Mouse (Mus musculus): ENCODE results near the gene Sox21. TPM values are rescaled to one million over a fixed set of nuclear protein-coding genes. Genes with fewer than 3 reads are reported as not detected.

The Sox21 gene
- polyA plus RNA-seq, 1 experiment from 2014 or later = 0.56 TPM

Small RNAs within 50 kb of the gene (microRNA-seq; reads per million reads assigned to microRNA genes)
- gene Mir6241 = not detected

Other genes with a start within 250 kb of the Sox21 start
- 6.1 and 9.3 TPM in 2 replicates for gene Dct, start 184.8 kb downstream of the Sox21 start, polyA plus RNA-seq (2015; fragmentation: Nextera tagmentation; extraction: Ambion mirVana)
- 36.8 and 36.9 TPM in 2 replicates for gene Tgds, start 104.3 kb downstream of the Sox21 start, polyA plus RNA-seq (2015; fragmentation: Nextera tagmentation; extraction: Ambion mirVana)
- 83.3 and 85.3 TPM in 2 replicates for gene Gpr180, start 99.9 kb downstream of the Sox21 start, polyA plus RNA-seq (2015; fragmentation: Nextera tagmentation; extraction: Ambion mirVana)
- gene Gm9376, start 29.9 kb upstream of the Sox21 start, polyA plus RNA-seq (2015; fragmentation: Nextera tagmentation; extraction: Ambion mirVana) = not detected in 2 replicates

Measured in limb, embryonic 15.5 days (tissue).